Mouse (Mus musculus) megakaryocyte progenitor cell, adult 5-6 weeks (primary cell): ENCODE data around the gene Pm20d1. TPM values are rescaled to one million over a fixed set of nuclear protein-coding genes. Genes with fewer than 3 reads are reported as not detected.

Source experiments
- total RNA-seq, 2 experiments: library from RNA; stranded (forward) in 1 of 2; stranded (reverse) in 1 of 2; fragments of 157-497, 149-512 nt in 1 of 2; fragments of 200-1000 nt in 1 of 2; gene quantifications; 2 replicates each; pipeline versions ENCODE4 v1.2.3 to v1.2.4; 2015 to 2017

Gene Pm20d1
- total RNA-seq, 2 experiments from 2014 or later: 0.08 to 0.17 TPM

Other genes with a start within 250 kb of the Pm20d1 start
- gene Avpr1b, start 198.1 kb upstream of the Pm20d1 start, total RNA-seq (2015): not detected in 2 replicates
- gene Avpr1b, start 198.1 kb upstream of the Pm20d1 start, total RNA-seq (2017): not detected in 2 replicates
- gene Ctse, start 159.1 kb upstream of the Pm20d1 start, total RNA-seq (2015): 54.1 and 66.8 TPM in 2 replicates
- gene Ctse, start 159.1 kb upstream of the Pm20d1 start, total RNA-seq (2017): 18.9 and 25.6 TPM in 2 replicates
- gene Rab7b, start 108.7 kb upstream of the Pm20d1 start, total RNA-seq (2015): 5.8 and 7.7 TPM in 2 replicates
- 31.1 and 43.2 TPM in 2 replicates for gene Rab7b, start 108.7 kb upstream of the Pm20d1 start, total RNA-seq (2017)
- 0.02 and 0.25 TPM in 2 replicates for gene Slc26a9, start 53.4 kb upstream of the Pm20d1 start, total RNA-seq (2015)
- gene Slc26a9, start 53.4 kb upstream of the Pm20d1 start, total RNA-seq (2017): 0.14 TPM in 1 of 2 replicates, not detected in the other
- gene Slc41a1, start 30.1 kb downstream of the Pm20d1 start, total RNA-seq (2015): 5.9 TPM in 2 replicates
- gene Slc41a1, start 30.1 kb downstream of the Pm20d1 start, total RNA-seq (2017): 3.3 and 5.2 TPM in 2 replicates
- gene Rab29, start 69.8 kb downstream of the Pm20d1 start, total RNA-seq (2015): 17.0 and 19.0 TPM in 2 replicates
- 16.0 and 20.2 TPM in 2 replicates for gene Rab29, start 69.8 kb downstream of the Pm20d1 start, total RNA-seq (2017)
- 205 and 208 TPM in 2 replicates for gene Nucks1, start 113.2 kb downstream of the Pm20d1 start, total RNA-seq (2015)
- 299 and 362 TPM in 2 replicates for gene Nucks1, start 113.2 kb downstream of the Pm20d1 start, total RNA-seq (2017)
- gene Slc45a3, start 165.6 kb downstream of the Pm20d1 start, total RNA-seq (2015): 1.6 and 2.7 TPM in 2 replicates
- gene Slc45a3, start 165.6 kb downstream of the Pm20d1 start, total RNA-seq (2017): 1.1 and 1.6 TPM in 2 replicates
- gene Elk4, start 210.2 kb downstream of the Pm20d1 start, total RNA-seq (2015): 87.7 and 98.6 TPM in 2 replicates
- gene Elk4, start 210.2 kb downstream of the Pm20d1 start, total RNA-seq (2017): 44.3 and 73.1 TPM in 2 replicates